Mouse (Mus musculus): ENCODE data around the gene Atf5.

Gene Atf5

GRCm38 (mm10) chr7:44850146-44850545, 33.7 kb upstream of the Atf5 start:
- peak; percentile 86 for DNase-seq (ENCODE audit: low spot score)

GRCm38 (mm10) chr7:44849416-44850111, 33.1 kb upstream of the Atf5 start:
- peak; percentile 97 for DNase-seq (ENCODE audit: low spot score)

DNA sequence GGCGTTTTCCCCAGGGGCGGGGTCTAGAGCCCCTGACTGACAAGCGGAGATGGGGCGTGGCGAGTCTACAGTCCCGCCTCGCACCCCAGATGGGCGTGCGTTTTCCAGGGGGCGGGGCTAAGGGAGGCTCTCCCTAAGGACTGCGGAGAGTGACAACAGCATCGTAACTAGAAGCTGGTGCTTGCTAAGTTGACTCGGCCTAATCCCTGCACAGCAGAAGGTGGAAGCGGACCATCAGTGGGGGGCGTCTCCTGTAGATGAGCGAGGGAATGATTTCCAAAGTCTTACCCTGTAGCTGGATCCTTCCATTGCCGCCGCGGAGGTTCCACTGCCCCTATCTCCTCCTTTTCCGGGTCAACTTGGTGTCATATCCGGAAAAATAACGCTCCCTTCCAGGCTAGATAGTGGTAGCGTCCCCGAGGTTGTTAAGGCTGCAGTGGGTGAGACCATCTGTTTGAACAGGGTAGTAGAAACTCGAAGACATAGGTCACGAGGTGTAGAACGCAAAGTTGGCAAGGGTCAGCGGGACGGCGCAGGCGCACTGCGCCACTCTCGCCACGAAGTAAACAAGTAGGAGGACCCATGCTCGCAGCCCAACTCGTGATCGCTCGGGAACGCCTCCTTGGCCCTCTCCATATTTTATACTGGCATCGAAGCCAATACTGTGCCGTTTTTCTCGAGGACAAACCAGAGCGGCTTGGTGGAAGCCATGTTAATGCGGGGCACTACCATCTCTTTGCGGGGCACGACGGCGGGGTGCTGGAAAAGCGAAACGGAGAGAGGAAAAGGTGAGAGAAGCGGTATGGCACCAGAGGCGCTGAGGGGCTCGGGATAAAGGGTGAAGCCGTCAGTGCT, 32.3 kb upstream of the Atf5 start, which contains the start of the genes Akt1s1 and Tbc1d17:
Gene Akt1s1, plus strand, starts transcription at position 431 of the 855 bp plus-strand sequence.
Gene Tbc1d17, minus strand, starts transcription at position 519 of the 855 bp plus-strand sequence.
- DNase-seq (ENCODE audit: low spot score): peak; percentile 98

DNA sequence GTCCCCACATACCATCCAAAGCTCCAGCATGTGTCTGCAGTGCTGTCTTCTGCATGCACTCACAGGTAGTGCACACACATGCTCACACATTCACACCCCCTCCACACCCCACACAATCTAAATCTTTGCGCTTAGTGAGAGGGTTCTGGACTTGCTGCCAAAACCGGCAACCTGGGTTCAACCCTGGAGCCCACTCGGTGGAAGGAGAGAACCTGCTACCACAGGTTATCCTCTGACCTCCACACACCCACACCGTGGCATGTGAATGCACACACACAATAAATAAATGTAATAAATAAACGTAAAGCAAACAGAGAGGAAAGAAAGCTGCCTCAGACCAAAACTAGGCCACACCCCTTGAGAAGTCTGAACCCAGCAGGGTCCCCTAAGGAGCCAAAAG, 31.3 kb upstream of the Atf5 start:
- DNase-seq (ENCODE audit: low spot score): no peak

- no peak for DNase-seq (ENCODE audit: low spot score)
Observed at GRCm38 (mm10) chr7:44846804-44847203, 30.3 kb upstream of the Atf5 start.

DNA sequence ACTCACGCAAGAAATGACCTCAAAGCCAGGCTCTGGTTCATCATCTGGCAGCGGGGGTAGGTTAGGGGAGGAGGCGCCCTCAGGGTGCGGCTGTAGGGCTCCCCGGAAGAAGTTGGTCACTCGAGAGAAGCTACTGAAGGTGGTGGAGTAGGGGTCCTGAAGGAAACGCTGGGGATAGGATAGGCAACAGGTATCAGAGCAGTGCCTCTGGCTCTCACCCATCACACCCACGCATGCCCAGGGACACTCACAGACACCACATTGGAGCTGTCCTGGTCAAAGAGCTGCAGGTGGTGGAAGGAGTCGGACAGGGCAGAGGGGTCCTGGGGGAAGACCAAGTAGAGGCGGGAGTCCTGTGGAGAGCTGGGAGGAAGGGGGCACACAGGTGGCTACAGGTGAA, 28.5 kb upstream of the Atf5 start:
- no peak for DNase-seq (ENCODE audit: low spot score)

GRCm38 (mm10) chr7:44841825-44842463, 25.5 kb upstream of the Atf5 start:
- DNase-seq (ENCODE audit: low spot score): no peak

GRCm38 (mm10) chr7:44840426-44840825, 24.0 kb upstream of the Atf5 start:
- DNase-seq (ENCODE audit: low spot score): no peak

DNA sequence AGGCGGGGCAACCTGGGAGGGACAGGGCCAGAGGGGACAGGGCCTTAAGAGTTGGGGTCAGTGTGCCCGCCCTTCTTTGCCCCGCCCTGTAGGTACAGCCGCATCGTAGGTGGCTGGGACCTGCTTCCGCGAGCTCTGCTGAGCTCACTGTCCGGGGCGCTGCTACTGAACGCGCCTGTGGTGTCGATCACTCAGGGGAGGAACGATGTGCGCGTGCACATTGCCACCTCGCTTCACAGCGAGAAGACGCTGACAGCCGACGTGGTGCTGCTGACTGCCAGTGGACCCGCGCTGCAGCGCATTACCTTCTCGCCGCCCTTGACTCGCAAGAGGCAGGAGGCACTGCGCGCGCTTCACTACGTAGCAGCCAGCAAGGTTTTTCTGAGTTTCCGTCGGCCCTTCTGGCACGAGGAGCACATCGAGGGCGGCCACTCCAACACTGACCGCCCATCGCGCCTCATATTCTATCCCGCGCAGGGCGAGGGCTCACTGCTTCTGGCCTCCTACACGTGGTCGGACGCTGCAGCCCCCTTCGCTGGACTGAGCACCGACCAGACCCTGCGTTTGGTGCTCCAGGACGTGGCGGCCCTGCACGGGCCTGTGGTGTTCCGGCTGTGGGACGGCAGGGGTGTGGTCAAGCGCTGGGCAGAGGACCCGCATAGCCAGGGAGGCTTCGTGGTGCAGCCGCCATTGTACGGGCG, 23.2 kb upstream of the Atf5 start:
- DNase-seq (ENCODE audit: low spot score): peak; percentile 73

DNA sequence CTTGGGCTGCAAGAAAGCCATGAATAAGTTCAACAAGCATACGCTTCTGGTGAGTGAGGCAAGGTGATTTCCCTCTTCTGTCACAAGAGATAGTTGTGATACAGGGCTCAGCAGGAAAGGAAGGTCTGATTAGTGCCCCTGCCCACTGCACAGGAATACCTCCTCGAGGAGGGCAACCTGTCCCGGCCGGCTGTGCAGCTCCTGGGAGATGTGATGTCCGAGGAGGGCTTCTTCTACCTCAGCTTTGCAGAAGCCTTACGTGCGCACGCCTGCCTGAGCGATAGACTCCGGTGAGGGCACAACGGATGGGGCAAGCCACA, 22.7 kb upstream of the Atf5 start:
- DNase-seq (ENCODE audit: low spot score): no peak

GRCm38 (mm10) chr7:44838073-44838472, 21.6 kb upstream of the Atf5 start:
- DNase-seq (ENCODE audit: low spot score): no peak

DNA sequence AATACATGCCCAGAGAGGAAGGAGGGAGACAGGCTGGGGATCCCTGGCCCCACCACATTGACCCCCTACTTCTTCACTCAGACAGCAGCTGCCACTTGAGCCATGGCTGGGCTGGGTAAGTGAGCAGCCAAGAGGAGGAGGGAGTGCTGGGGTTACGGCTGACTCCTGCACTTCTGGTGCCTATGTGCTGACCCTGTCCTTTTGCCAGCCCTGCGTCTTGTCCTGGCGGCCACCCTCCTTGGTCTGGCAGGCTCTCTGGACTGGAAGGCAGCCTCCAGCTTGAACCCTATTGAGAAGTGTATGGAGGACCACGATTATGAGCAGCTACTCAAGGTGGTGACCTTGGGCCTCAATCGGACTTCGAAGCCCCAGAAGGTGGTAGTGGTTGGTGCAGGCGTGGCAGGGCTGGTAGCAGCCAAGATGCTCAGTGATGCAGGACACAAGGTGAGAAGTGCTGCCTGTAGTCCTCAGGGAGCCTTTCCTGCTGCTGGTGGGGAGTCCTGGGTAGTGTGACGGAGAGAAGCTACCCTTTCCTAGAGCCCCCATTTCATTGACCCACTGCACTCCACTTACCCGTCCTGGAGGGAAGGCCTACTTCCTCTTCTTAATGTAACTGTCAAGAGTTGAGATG, 20.1 kb upstream of the Atf5 start:
- no peak for DNase-seq (ENCODE audit: low spot score)

GRCm38 (mm10) chr7:44836016-44836404, 19.6 kb upstream of the Atf5 start:
- DNase-seq (ENCODE audit: low spot score): no peak

- DNase-seq (ENCODE audit: low spot score): no peak
Observed at GRCm38 (mm10) chr7:44835373-44836015, 19.0 kb upstream of the Atf5 start.

DNA sequence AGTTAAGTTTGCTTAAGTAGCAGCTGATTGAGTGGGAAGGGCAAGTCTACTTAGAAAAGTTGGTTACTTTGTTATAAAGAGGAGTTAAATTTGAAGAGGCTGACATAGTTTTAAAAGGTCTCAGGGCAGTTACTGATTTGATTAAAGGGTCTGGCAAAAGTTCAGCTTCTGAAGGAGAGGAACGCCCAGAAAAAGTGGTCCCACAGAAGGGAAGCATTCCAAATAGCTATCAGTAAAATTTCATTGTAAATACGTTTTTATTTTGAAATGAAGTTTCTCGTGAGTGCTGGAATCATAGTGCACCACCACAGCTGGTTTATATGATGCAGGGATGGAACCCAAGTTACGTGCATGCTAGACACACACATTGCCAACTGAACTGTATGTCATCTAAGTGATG, 16.3 kb upstream of the Atf5 start:
- DNase-seq (ENCODE audit: low spot score): no peak

- no peak for DNase-seq (ENCODE audit: low spot score)
Observed at GRCm38 (mm10) chr7:44828706-44829105, 12.2 kb upstream of the Atf5 start.

DNA sequence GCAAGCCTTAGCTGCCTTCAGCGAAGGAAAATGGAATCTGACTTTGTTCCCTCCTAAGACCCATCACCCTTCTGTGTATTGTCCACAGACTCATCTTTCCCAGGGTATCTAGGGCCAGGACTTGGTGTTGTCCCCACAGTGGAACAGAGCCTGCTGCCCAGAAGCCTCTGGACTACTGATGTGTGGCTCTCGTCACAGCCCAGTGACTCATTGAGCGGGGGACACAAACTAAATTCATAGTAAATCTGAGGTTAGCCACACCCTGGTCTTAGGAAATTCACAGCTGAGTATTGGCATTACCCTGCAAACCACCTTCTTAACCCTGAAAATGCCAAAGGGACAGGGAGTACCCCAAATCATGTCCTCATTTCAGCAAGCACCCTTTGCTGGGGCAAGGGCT, 10.3 kb upstream of the Atf5 start:
- DNase-seq (ENCODE audit: low spot score): no peak

GRCm38 (mm10) chr7:44824872-44825271, 8.4 kb upstream of the Atf5 start:
- peak; percentile 86 for DNase-seq (ENCODE audit: low spot score)

- no peak for DNase-seq (ENCODE audit: low spot score)
Observed at GRCm38 (mm10) chr7:44823409-44823808, 7.0 kb upstream of the Atf5 start.

GRCm38 (mm10) chr7:44821666-44822448, 5.4 kb upstream of the Atf5 start:
- no peak for DNase-seq (ENCODE audit: low spot score)

DNA sequence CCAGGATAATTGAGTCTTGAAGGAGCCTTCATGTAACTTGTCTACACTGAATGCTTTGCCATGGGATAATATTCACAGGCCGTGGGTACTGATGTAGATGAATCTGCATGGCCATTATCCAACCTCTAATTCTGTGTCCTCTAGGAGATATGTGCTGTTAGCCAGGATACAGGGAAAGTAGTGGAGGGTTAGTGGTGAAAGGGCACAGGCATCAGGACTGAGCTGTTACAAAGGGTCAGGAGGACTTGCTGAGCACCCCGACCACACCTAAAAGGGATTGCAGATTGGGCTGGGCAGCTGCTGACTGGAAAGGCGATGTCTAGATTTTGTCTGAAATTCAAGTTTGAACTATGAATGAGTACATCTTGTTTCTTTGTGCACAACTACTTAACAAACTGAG, 4.1 kb upstream of the Atf5 start:
- DNase-seq (ENCODE audit: low spot score): peak; percentile 2
